Mouse (Mus musculus) retina, postnatal 7 days (tissue): Measurements from ENCODE around the gene Zfp628.

Source experiments
- DNase-seq: peaks from one replicate; pipeline ENCODE4 v3.0.0-alpha.2; 2012; ENCODE audit warnings: low read depth, low spot score

Gene Zfp628

DNA sequence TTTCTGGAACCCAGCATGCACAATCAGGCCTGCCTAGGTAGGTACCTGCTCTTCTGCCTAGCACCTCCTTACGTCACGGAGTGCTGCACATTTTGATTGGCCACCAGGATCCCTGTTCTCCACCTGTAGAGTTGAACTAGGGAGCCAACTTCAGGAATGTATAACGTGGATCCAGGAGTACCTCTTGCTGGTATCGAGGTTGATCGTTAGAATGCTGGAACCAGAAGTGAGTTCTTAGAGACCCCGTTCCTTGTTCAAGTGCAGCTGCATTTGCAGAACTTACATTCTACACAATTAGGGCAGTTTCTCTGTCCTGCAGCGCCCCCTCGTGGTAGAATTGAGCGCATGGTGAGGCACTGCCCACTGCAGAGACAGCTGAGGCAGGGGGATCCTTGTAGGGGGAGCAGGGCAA lies 25.1 kb downstream of the Zfp628 start:
- DNase-seq = peak; percentile 80

- DNase-seq = no peak
Observed at GRCm38 (mm10) chr7:4942673-4943072, 27.7 kb downstream of the Zfp628 start.

DNA sequence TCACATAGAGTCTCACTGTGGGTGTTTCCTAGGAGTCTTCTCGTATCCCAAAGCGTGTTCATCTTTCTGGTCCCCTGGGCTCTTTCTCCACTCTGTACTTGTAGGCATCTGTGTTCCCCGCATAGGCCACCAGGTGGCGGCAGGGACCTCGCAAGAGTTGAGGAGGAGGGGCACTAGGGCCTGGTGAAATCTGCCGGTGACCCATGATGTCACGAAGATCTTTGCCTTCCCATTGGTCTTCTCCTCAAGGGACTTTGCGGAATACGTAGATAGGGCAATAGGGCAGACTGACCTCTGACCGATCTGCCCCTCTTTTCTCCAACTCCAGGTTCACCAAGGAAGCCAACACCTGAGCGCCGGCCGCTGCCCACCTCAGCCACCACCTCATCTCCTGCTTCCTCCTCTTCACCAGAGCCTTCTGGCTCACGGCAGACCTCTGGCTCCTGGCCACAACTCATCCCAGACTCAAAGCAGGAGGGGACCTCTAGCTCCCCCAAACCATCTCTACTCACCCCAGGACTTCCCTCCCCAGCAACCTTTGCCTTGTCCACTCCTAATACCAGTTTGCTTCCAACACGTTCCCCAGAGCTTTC lies 28.3 kb downstream of the Zfp628 start:
- DNase-seq = peak; percentile 92

DNA sequence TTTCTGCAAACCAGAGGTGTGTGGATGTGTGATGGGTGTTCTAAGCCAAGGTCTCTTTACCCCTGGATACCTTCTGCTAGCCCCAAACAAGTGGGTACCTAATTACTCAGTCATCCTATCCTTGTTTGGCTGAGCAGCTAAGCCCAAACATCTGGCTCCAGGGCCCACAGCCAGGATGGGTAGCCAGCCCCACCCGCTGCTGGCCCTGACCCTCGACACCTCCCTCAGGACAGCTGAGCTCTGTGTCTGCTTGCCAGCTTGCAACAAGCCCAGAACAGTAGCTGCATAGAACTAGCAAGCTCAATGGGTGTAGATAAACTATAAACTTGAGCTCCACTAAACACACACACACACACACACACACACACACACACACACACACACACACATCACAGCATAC lies 32.8 kb downstream of the Zfp628 start:
- DNase-seq = no peak

GRCm38 (mm10) chr7:4948386-4948785 lies 33.4 kb downstream of the Zfp628 start:
- no peak for DNase-seq

DNA sequence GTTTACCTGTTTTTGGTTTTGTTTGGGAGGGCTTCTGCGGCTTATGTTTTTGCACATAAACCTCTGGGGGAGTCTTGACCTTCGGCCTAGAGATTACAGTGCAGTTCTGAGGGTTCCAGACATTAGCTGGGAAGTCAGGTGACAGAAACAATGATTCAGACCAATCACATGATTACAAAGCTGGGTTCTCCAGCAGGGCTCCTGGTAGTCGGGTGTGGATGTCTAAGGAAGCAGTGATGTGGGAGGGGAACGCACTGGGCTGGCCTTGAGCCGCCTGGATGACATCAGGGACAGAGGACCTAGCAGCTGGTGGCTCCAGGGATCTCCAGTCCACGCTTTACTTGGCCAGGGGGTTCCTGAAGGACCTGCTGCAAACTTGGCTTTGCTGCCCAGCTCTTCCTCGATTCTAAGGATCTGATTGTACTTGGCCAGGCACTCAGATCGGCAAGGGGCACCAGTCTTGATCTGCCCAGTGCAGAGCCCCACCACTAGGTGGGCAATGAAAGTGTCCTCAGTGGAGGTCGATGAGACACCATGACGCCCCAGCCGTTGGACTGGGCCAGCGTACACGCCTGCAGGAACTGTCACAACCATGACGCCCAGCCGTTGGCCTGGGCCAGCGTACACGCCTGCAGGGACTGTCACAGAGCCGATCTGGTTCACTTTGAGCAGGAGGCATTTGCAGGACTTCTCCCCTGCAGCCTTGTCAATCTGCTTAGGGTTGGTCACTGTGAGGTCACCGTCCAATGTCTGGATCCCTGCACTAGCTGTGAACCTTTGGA lies 35.7 kb downstream of the Zfp628 start:
- DNase-seq = no peak

DNA sequence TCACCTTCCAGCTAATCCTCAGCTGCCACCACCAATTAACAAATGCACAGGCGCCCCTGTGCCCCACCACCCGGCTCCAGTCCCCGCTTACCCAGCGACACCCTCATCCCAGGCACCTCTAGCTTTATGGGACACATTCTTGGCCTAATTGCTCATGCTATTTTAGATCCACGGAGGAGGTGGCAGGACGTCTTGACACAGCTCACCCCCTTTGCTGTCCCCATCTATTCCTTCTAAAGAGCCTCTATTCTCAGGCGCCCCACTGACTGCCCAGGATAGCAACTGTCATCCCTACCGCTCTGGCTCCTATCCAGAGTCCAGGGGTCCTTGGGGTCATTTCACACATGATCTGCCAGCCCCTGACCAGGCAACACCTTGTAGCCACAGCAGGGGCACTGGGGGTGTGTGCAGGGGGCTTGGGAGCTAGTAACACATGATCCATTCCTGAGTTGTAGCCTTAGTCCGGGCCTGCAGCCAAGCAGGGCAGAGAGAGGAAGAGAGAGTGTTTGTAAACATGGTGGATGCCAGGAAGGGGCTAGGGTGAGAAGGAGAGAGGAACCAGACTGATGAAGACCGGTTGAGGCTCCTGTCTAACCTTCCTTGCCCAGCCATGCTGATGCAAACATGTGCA lies 38.9 kb downstream of the Zfp628 start:
- DNase-seq = no peak

DNA sequence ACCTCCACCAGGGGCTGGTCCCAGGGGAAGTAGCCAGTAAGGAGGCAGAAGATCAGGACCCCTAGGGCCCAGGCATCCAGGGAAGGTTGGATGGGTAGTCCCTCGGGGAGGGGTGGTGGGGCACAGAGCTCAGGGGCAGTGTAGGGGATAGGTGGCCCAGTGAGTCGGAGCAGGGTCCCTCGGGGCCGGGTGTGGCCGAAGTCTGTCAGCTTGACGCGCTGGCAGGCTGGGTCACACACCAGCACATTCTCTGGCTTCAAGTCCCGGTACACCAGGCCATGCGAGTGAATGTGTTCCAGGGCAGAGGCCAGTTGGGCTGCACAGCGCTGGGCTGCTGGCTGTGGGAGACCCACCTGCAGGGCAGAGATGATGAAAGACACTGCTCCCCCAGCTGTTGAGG lies 42.3 kb downstream of the Zfp628 start:
- DNase-seq = no peak

DNA sequence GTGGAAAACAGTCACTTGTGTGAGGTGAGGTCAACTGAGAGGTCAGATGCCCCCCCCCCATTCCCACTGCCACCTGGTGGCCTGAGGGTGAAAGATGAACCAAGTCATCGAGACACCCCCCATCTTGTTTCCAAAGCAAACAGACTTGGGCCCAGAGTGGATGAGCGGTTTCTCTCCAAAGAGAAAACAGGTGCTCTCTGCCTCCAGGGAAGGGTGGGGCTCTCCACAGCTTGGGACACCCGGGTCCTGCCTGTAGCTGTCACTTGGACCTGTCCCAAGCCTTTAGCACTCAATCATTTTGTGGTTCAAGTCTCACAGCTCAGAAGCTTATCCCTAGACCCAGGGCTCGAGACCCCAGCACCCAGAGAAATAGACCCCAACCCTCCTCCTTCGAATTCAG lies 48.5 kb downstream of the Zfp628 start:
- DNase-seq = no peak

DNA sequence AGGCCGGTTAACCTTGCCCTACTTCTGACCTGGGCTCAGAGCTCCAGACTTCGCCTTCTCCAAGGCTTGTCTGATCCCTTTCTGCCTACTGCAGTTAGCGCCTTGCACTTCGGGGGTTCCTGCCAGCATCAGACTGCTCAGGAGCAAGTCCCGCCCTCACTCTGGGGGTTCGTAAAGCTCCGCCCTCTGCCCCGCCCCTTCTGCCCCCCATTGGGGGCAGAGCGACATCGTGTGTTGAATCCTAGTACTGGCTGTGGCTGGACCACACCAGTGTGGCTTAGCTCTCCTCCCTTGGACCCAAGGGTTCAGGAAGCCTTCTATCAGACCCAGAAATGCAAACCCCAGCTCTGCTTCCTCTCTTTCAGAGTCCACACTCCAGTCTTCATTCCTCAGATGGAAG lies 49.3 kb downstream of the Zfp628 start, which contains the start of gene Sbk2:
Gene Sbk2, minus strand, starts transcription at position 135 of the 400 bp plus-strand sequence.
- DNase-seq = peak; percentile 77

DNA sequence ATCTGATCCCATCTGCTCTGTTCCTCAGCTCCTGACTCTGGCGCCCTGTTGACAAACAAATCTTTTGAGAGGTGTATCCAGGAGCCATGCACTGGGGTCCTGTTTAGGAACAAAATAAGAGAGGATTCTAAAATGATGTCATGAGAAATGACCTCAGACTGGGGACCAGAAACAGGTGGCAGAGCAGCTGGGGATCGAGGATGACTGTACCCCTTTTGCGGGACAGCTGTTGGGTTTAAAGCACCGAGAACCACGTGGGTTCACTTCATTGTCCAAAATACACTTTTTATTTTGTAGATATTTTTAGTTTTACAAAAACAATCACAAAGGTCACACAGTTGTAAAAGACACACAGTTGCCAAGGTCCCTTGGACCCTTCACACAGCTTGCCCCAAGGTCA lies 50.0 kb downstream of the Zfp628 start:
- no peak for DNase-seq

DNA sequence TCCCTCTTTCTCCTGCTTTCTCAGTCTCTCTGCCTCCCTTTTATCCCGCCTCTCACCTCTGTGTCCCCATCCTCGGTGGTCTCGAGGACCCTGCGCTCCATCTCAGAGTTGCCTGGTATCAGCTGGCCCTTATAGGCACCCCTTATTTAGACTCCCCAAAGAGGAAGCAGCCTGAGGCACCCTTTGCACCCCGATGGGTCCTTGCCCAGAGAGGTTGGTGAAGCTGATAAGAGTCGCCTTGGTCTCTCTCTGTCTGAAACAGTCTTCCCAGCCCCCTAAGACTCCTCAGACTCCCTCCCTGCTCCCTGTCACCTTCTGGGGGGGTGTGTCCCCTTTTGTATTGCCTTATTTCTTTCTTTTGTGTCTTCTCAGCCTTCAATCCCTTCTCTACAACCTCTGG lies 56.1 kb downstream of the Zfp628 start, which contains the start of gene Sbk3:
Gene Sbk3, minus strand, starts transcription at position 101 of the 400 bp plus-strand sequence.
- no peak for DNase-seq
